Mouse (Mus musculus) intestine, postnatal 0 days (tissue): Measurements from ENCODE around the gene Flnc. TPM values are rescaled to one million over a fixed set of nuclear protein-coding genes. Genes with fewer than 3 reads are reported as not detected.

Experiments
- ATAC-seq: fragments of 200-750 bp; cut with Nextera tagmentation; 2 replicates; pipeline ENCODE4 v1.8.0; 2017; ENCODE audit warnings: mild to moderate bottlenecking, moderate TSS enrichment, moderate library complexity
- H3K27ac ChIP-seq: fragments of 300-500 bp; sonication (generic); 2 replicates; pipeline ENCODE4 v1.5.1; 2014; ENCODE audit warnings: mild to moderate bottlenecking, low read depth, low read length, moderate library complexity
- H3K27me3 ChIP-seq: fragments of 300-500 bp; sonication (generic); replicated peaks from 2 replicates; pipeline ENCODE4 v1.6.1; 2014; ENCODE audit warnings: low read length, mixed read lengths; ENCODE audit not compliant: control insufficient read depth, insufficient read depth
- H3K36me3 ChIP-seq: fragments of 300-500 bp; sonication (generic); 2 replicates; pipeline ENCODE4 v1.6.1; 2014; ENCODE audit warnings: mild to moderate bottlenecking, moderate library complexity; ENCODE audit not compliant: control insufficient read depth, insufficient read depth
- H3K4me1 ChIP-seq: fragments of 300-500 bp; sonication (generic); replicated peaks from 2 replicates; pipeline ENCODE4 v1.6.1; 2014; ENCODE audit warnings: antibody characterized with exemption, low read length, mixed read lengths; ENCODE audit not compliant: control insufficient read depth, insufficient read depth
- H3K4me2 ChIP-seq: fragments of 300-500 bp; sonication (generic); replicated peaks from 2 replicates; pipeline ENCODE4 v1.6.1; 2014; ENCODE audit warnings: low read depth, mild to moderate bottlenecking, moderate library complexity
- H3K4me3 ChIP-seq: fragments of 300-500 bp; sonication (generic); 2 replicates; pipeline ENCODE4 v1.5.1; 2014; ENCODE audit warnings: low read depth, low read length
- H3K9ac ChIP-seq: fragments of 300-500 bp; sonication (generic); 2 replicates; pipeline ENCODE4 v1.6.1; 2014; ENCODE audit warnings: mild to moderate bottlenecking, low read depth, low read length
- H3K9me3 ChIP-seq: fragments of 300-500 bp; sonication (generic); 2 replicates; pipeline ENCODE4 v1.6.1; 2016; ENCODE audit warnings: mixed run types; ENCODE audit not compliant: control insufficient read depth
- CTCF ChIP-seq: sonication (generic); IDR thresholded peaks from 2 replicates; pipeline ENCODE4 v1.5.1; 2016; ENCODE audit warnings: low read depth, mild to moderate bottlenecking, control low read depth, antibody characterized with exemption, moderate library complexity
- WGBS: fragments of 180-500 bp; shearing (Covaris S2); extraction: QIAGEN DNeasy Blood & Tissue Kit; methylation state at CpG from one replicate; pipeline ENCODE4 v1.1.7; 2014; 5-methylcytosine and 5-hydroxymethylcytosine counted together
- polyA plus RNA-seq: library from polyadenylated mRNA; unstranded; fragments of >200 nt; fragmentation: Nextera tagmentation; extraction: Ambion mirVana; gene quantifications from 2 replicates; pipeline ENCODE4 v1.2.1, GENCODE M21; 2015

The Flnc gene
- polyA plus RNA-seq, 1 experiment from 2014 or later = 3.5 TPM

GRCm38 (mm10) chr6:29434911-29435691 is 2.0 kb downstream of the Flnc start:
- Histone ChIP-seq H3K4me2 (peak overlapping the region; percentile 85), H3K9me3 (no peaks in the 10 kb centered on the region), H3K27me3 (peaks cover 42% of the 10 kb centered on the region), H3K27ac (0 out of 2 replicates have a peak overlapping the region, but pooled peaks have one; percentile 15), H3K36me3 (no peaks in the 10 kb centered on the region; the same call in 1 of the 2 replicates), H3K9ac (peak overlapping the region; percentile 17; the same call in 1 of the 2 replicates), H3K4me1 (no peaks in the 10 kb centered on the region), H3K4me3 (peak overlapping the region; percentile 62)
- TF ChIP-seq CTCF = no peak
- 21% methylated on average over 13 of the region's 13 CpGs for WGBS
- no peak for ATAC-seq

GRCm38 (mm10) chr6:29435940-29436451 is 2.9 kb downstream of the Flnc start:
- WGBS = 37% methylated on average over 6 of the region's 6 CpGs
- peak overlapping the region; percentile 85 for H3K4me2 ChIP-seq
- ATAC-seq = no peak
- H3K4me3 ChIP-seq = peak overlapping the region; percentile 62
- no peak overlapping the region for H3K9ac ChIP-seq
- no peaks in the 10 kb centered on the region for H3K9me3 ChIP-seq
- H3K36me3 ChIP-seq = no peaks in the 10 kb centered on the region; the same call in 1 of the 2 replicates
- H3K27ac ChIP-seq = peak overlapping the region; percentile 46; the same call in 1 of the 2 replicates
- TF ChIP-seq CTCF = no peak
- H3K4me1 ChIP-seq = no peaks in the 10 kb centered on the region
- H3K27me3 ChIP-seq = peaks cover 42% of the 10 kb centered on the region

DNA sequence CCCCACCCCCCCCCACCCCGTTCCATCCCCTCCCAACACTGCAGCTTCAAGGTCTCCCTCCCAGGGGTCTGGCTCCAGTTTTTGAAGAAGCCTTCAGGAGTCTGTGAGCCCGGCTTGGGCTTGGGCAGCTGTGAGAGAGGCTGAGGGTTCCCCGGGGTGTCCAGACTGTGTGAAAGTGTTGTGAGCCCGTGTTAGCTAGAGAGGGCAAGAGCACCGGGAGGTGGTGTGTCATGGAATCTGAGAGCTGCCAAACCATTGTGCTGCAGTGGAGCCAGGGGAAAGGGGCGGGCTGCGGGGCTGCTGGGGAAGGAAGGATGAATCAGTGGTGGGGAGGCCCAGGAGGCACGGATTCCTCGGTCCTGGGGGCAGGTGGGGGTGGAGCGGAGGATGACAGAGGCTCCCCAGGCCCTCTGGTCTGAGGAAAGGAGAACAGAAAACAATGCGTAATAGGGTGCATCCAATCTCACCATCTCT is 3.4 kb downstream of the Flnc start:
- no peak for ATAC-seq
- Histone ChIP-seq H3K9ac (peak overlapping the region; percentile 11; the same call in 1 of the 2 replicates), H3K4me2 (peak overlapping the region; percentile 85), H3K27me3 (peaks cover 42% of the 10 kb centered on the region), H3K4me3 (no peak overlapping the region), H3K9me3 (no peaks in the 10 kb centered on the region), H3K4me1 (no peaks in the 10 kb centered on the region), H3K27ac (peak overlapping the region; percentile 46; the same call in 1 of the 2 replicates), H3K36me3 (no peaks in the 10 kb centered on the region; the same call in 1 of the 2 replicates)
- TF ChIP-seq CTCF = no peak
- 20% methylated on average over 11 of the region's 11 CpGs for WGBS

- Histone ChIP-seq H3K36me3 (peaks cover 4% of the 10 kb centered on the region; the same call in 1 of the 2 replicates), H3K4me2 (no peak overlapping the region), H3K4me1 (no peaks in the 10 kb centered on the region), H3K4me3 (no peak overlapping the region), H3K27ac (no peak overlapping the region), H3K9me3 (no peaks in the 10 kb centered on the region), H3K27me3 (peaks cover 16% of the 10 kb centered on the region; the same call in 1 of the 2 replicates), H3K9ac (no peak overlapping the region)
- ATAC-seq = no peak
- WGBS = 82% methylated on average over 4 of the region's 4 CpGs
- no peak for TF ChIP-seq CTCF
Measured at GRCm38 (mm10) chr6:29439251-29439650, 6.2 kb downstream of the Flnc start.

DNA sequence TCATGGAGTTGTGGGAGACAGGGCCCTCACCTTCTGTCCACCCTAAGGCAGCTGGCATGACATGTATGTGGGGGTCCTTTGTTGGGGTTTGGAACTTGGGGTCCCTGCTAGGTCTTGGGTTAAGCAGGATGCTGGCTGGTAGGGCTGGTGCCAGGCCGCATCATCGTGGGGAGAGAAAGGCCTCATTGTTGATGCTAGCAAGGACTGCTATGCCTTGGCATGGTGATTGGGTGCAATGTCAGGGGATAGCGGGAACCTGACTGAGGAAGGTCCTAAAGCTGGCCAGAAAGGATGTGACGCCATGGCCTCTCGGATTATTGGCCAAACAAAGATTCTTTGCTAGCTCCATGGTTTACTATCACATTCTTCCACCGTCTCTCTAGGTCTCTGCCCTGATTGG is 6.7 kb downstream of the Flnc start:
- no peak overlapping the region for H3K9ac ChIP-seq
- H3K4me1 ChIP-seq = no peaks in the 10 kb centered on the region
- peaks cover 4% of the 10 kb centered on the region; the same call in 1 of the 2 replicates for H3K36me3 ChIP-seq
- H3K4me3 ChIP-seq = no peak overlapping the region
- no peak for ATAC-seq
- no peak for TF ChIP-seq CTCF
- no peaks in the 10 kb centered on the region for H3K9me3 ChIP-seq
- H3K27ac ChIP-seq = no peak overlapping the region
- peaks cover 11% of the 10 kb centered on the region; the same call in 1 of the 2 replicates for H3K27me3 ChIP-seq
- H3K4me2 ChIP-seq = no peak overlapping the region
- 88% methylated on average over 6 of the region's 6 CpGs for WGBS

DNA sequence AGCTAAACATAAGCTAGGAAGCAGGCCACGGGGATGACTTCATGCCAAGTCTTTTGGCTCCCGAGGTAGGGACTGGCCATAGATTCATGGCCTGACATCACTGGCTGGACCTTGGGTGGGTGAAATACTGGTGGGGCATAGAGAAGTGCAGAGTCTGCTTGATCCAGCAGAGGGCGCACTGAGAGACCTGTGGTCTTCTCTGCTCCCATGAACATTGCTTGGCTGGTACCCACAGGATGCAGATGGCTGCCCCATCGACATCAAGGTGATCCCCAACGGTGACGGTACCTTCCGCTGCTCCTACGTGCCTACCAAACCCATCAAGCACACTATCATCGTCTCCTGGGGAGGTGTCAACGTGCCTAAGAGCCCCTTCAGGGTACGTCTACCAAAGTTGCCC is 11.7 kb downstream of the Flnc start:
- WGBS = 66% methylated on average over 11 of the region's 11 CpGs
- Histone ChIP-seq H3K27me3 (no peaks in the 10 kb centered on the region), H3K4me1 (no peaks in the 10 kb centered on the region), H3K36me3 (peaks cover 8% of the 10 kb centered on the region; the same call in 1 of the 2 replicates), H3K9ac (no peak overlapping the region), H3K4me2 (no peak overlapping the region), H3K4me3 (no peak overlapping the region), H3K27ac (no peak overlapping the region), H3K9me3 (no peaks in the 10 kb centered on the region)
- no peak for ATAC-seq
- TF ChIP-seq CTCF = peak; percentile 81
